Comparison of ENCODE assay signal across 7 mouse cellular contexts in genomic region chr11:65788154-65788553, GRCm38 (mm10). TPM values are rescaled to one million over a fixed set of nuclear protein-coding genes. Genes with fewer than 3 reads are reported as not detected.
A peak's percentile ranks its signal among the peaks of the same experiment; 100 is the strongest.
DNase-seq lines count a peak whose midpoint lies in the region; ATAC-seq and TF ChIP-seq lines count a peak whose summit lies in the region.

Map2k4 (minus strand) TSS chr11:65788297.

- H3K4me1 ChIP-seq in embryonic facial prominence, embryonic 13.5 days: peaks cover 18% of the 10 kb centered on the region
- no peaks in the 10 kb centered on the region; the same call in none of the 2 replicates for H3K4me1 ChIP-seq in heart, adult 2 months (ENCODE audit: control insufficient read depth, insufficient read depth, low read length)
- H3K4me1 ChIP-seq in limb, embryonic 13.5 days: peaks cover 24% of the 10 kb centered on the region
- peaks cover 13% of the 10 kb centered on the region for H3K4me1 ChIP-seq in midbrain, embryonic 16.5 days (ENCODE audit: control insufficient read depth, insufficient read depth, low read length)

- intact Hi-C loops in heart, adult 2 months (cut with DNase I): loop anchor here (1.0 to 5.0 kb wide), 3 partner anchors 19 to 61 kb away; partner anchors contain the start of gene Zkscan6

- no peaks in the 10 kb centered on the region for H3K36me3 ChIP-seq in embryonic facial prominence, embryonic 13.5 days
- H3K36me3 ChIP-seq in heart, adult 2 months (ENCODE audit: control insufficient read depth, insufficient read depth, low read length): peaks cover 8% of the 10 kb centered on the region
- no peaks in the 10 kb centered on the region for H3K36me3 ChIP-seq in limb, embryonic 13.5 days
- no peaks in the 10 kb centered on the region for H3K36me3 ChIP-seq in midbrain, embryonic 16.5 days (ENCODE audit: control insufficient read depth, insufficient read depth, low read length)

- peak within 1 kb of the TSS; percentile 87 for H3K4me3 ChIP-seq in embryonic facial prominence, embryonic 13.5 days
- peak within 1 kb of the TSS; percentile 91 for H3K4me3 ChIP-seq in heart, adult 2 months
- H3K4me3 ChIP-seq in limb, embryonic 13.5 days: peak within 1 kb of the TSS; percentile 96
- H3K4me3 ChIP-seq in midbrain, embryonic 16.5 days (ENCODE audit: low read depth, low read length): peak within 1 kb of the TSS; percentile 98

- TF ChIP-seq POLR2A in heart, adult 2 months (IDR thresholded peaks at IDR 0.05; ENCODE audit: insufficient read depth, low read depth, low read length): peak; percentile 74

- peak within 1 kb of the TSS; percentile 90 for H3K27ac ChIP-seq in embryonic facial prominence, embryonic 13.5 days
- peak within 1 kb of the TSS; percentile 92 for H3K27ac ChIP-seq in heart, adult 2 months
- H3K27ac ChIP-seq in limb, embryonic 13.5 days: peak within 1 kb of the TSS; percentile 89
- H3K27ac ChIP-seq in midbrain, embryonic 16.5 days (ENCODE audit: low read length): peak within 1 kb of the TSS; percentile 92

- no peak for TF ChIP-seq CTCF in heart, adult 2 months (IDR thresholded peaks at IDR 0.05)

- H3K27me3 ChIP-seq in embryonic facial prominence, embryonic 13.5 days: no peaks in the 10 kb centered on the region
- no peaks in the 10 kb centered on the region for H3K27me3 ChIP-seq in heart, adult 2 months (ENCODE audit: control insufficient read depth, insufficient read depth, low read length)
- H3K27me3 ChIP-seq in limb, embryonic 13.5 days: no peaks in the 10 kb centered on the region
- H3K27me3 ChIP-seq in midbrain, embryonic 16.5 days (ENCODE audit: control insufficient read depth, insufficient read depth, low read depth, low read length): no peaks in the 10 kb centered on the region

- H3K9me3 ChIP-seq in embryonic facial prominence, embryonic 13.5 days: no peaks in the 10 kb centered on the region
- H3K9me3 ChIP-seq in limb, embryonic 13.5 days: no peaks in the 10 kb centered on the region
- H3K9me3 ChIP-seq in midbrain, embryonic 16.5 days (replicated peaks; ENCODE audit: control insufficient read depth, low read length, poor library complexity, severe bottlenecking): no peaks in the 10 kb centered on the region

- peaks cover 11% of the 10 kb centered on the region for H3K79me2 ChIP-seq in heart, adult 2 months (replicated peaks; ENCODE audit: control insufficient read depth, insufficient read depth, low read length)

- peak within 1 kb of the TSS; percentile 67 for H3K4me2 ChIP-seq in embryonic facial prominence, embryonic 13.5 days
- H3K4me2 ChIP-seq in limb, embryonic 13.5 days (replicated peaks): peak within 1 kb of the TSS; percentile 84
- peak within 1 kb of the TSS; percentile 90 for H3K4me2 ChIP-seq in midbrain, embryonic 16.5 days (ENCODE audit: low read length)

- H3K9ac ChIP-seq in embryonic facial prominence, embryonic 13.5 days: peak within 1 kb of the TSS; percentile 99
- H3K9ac ChIP-seq in heart, adult 2 months (ENCODE audit: low read depth, low read length): peak within 1 kb of the TSS; percentile 98
- peak within 1 kb of the TSS; percentile 99 for H3K9ac ChIP-seq in limb, embryonic 13.5 days
- H3K9ac ChIP-seq in midbrain, embryonic 16.5 days (ENCODE audit: low read depth, low read length): peak within 1 kb of the TSS; percentile 99

- ATAC-seq in embryonic facial prominence, embryonic 13.5 days (ENCODE audit: insufficient number of reproducible peaks, insufficient read depth, low FRiP score, low TSS enrichment, low read depth): peak; percentile 99
- peak; percentile 99 for ATAC-seq in limb, embryonic 13.5 days (ENCODE audit: low FRiP score, low read depth)
- peak; percentile 99 for ATAC-seq in midbrain, embryonic 16.5 days

- WGBS in embryonic facial prominence, embryonic 13.5 days: under 1% methylated on average over 30 of the region's 36 CpGs
- WGBS in heart, adult 2 months: under 1% methylated on average over 36 of the region's 36 CpGs
- under 1% methylated on average over 36 of the region's 36 CpGs for WGBS in limb, embryonic 13.5 days
- WGBS in midbrain, embryonic 16.5 days: 3% methylated on average over 34 of the region's 36 CpGs

- DNase-seq in adrenal gland, postnatal 25 days: peak; percentile 95
- peak; percentile 95 to 98 for DNase-seq in heart, adult 2 months
- peak; percentile 90 to 93 for DNase-seq in kidney, adult 8-10 months
- DNase-seq in spleen, postnatal 10 days (ENCODE audit: low spot score in 2 of 2): peak; percentile 88 to 95

- TF ChIP-seq EP300 in heart, adult 2 months (IDR thresholded peaks at IDR 0.05; ENCODE audit: insufficient read depth, low read depth, low read length): no peak

RNA-seq across cellular contexts. Expression of gene Map2k4, which starts in this region (rescaled TPM):
- total RNA-seq in adrenal gland, postnatal 25 days (2021): 43.0 and 49.6 TPM in 2 replicates
- 65.1 and 67.9 TPM in 2 replicates for polyA plus RNA-seq in embryonic facial prominence, embryonic 13.5 days (2015; fragmentation: Nextera tagmentation; extraction: Ambion mirVana)
- 10 to 100 TPM; 42.1 to 45.8 TPM for total RNA-seq in heart, adult 2 months (2021)
- polyA plus RNA-seq in heart, adult 2 months (2012; rRNA removed): 21.9 and 42.6 TPM in 2 replicates
- polyA plus RNA-seq in limb, embryonic 13.5 days (2015; fragmentation: Nextera tagmentation; extraction: Ambion mirVana): 66.2 and 68.5 TPM in 2 replicates
- polyA plus RNA-seq in midbrain, embryonic 16.5 days (2015; fragmentation: Nextera tagmentation; extraction: Ambion mirVana): 95.8 and 109 TPM in 2 replicates

Comparison
In these comparisons a context has a peak if more than half of its experiments do, and no peak if none do; other contexts are left out.
1. Peak in every context shown above with its lines: DNase-seq, ATAC-seq, H3K4me3 ChIP-seq and H3K27ac ChIP-seq.